1 mouse cellular context compared by ENCODE assay signal in the genomic region with DNA sequence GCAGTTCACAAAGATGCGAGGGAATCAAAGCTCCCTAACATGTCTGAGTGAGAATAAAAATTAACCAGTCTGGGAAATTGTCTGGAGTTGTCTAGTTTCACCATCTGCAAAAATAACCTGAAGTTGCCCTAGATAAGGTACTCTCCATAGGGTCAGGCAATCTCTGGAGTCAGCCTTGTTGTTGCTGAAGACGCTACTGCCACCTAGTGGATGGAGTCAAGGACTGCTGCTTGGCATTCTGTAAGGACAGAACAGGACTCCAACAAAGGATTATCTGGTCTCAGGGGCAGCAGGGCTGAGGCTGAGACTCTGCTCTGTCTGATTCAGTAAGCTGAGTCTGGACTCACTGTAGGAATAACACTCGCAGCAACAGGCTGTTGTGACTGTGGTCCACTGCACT.
TF ChIP-seq lines count a peak whose summit lies in the region.

No protein-coding gene starts in this region.

TF ChIP-seq in CH12.LX, 34 proteins besides CTCF, POLR2A, EP300 and RAD21 (continued from another document):
- TF ChIP-seq NRF1 (IDR thresholded peaks at IDR 0.05; ENCODE audit: low read depth, low read length) (no peak), RCOR1 (conservative IDR thresholded peaks at IDR 0.05; ENCODE audit: low read depth, low read length) (no peak), MAZ (IDR thresholded peaks at IDR 0.05; ENCODE audit: low read depth, low read length) (no peak)
